ENCODE assay signal across 9 mouse cellular contexts in the genomic region with DNA sequence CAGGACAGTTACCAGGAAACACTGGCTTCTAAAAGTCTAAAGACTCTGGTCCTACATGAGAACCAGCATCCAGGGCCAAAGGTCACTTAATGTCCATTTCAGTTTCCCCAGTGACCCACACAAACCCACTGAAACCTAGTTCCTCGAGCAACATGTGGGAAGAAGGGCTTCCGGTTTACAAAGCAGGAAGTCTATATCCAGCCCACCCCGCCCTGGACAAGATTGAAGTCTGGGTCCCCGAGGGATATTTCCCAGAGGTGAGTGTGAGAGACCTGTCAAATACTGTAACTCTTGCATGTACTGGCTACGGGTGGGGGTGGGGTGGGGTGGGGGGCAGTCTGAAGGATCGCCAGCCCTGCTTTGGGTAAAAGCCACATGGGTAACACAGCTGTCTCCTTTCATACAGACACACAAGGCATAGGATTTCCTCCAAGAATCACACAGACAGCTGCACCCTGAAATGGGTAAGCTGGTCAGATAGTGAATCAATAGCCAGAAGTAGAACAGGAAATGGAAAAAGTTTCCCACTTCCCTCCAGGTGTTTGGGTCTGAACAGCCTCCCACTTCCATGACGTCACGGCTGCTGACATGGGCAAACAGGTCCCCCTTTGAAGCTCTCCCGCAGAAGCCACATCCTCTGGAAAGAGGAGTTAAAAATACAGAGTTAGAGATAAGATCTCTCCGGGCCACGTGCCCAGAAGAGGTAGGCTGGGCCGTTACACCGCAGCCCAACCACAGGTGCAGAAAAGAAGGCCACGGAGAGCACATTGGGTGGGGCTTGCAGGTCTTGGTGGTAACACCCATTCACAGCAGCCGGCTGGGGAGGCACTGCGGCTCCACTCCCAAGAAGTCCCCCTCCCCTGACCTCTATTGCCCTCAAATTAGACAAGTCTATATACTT. TPM values are rescaled to one million over a fixed set of nuclear protein-coding genes. Genes with fewer than 3 reads are reported as not detected.
DNase-seq lines count a peak whose midpoint lies in the region; ATAC-seq and TF ChIP-seq lines count a peak whose summit lies in the region.
"Had no signal": no experiment of that assay in that cellular context is flagged by ENCODE, and none has a peak within 500 bp of the region (broad histone marks: within the 10 kb centered on the region; RNA-seq: fewer than 3 reads in every experiment).

No protein-coding gene starts in this region.

- H3K4me2 ChIP-seq in hindbrain, postnatal 0 days (ENCODE audit: low read depth, low read length) = no peak overlapping the region
- peak overlapping the region; percentile 65 for H3K4me2 ChIP-seq in intestine, embryonic 14.5 days (ENCODE audit: low read length)
- peak overlapping the region; percentile 81 for H3K4me2 ChIP-seq in liver, embryonic 16.5 days (ENCODE audit: low read depth, low read length)

- TF ChIP-seq CTCF in hindbrain, postnatal 0 days (IDR thresholded peaks at IDR 0.05; ENCODE audit: low read depth) = no peak

- no peak for DNase-seq in hindbrain, embryonic 10.5 days (ENCODE audit: low spot score)
- DNase-seq in hindbrain, postnatal 0 days (ENCODE audit: low spot score) = no peak
- peak; percentile 73 for DNase-seq in intestine, embryonic 14.5 days (ENCODE audit: low spot score)
- DNase-seq in spleen, adult 18-20 months = peak; percentile 74 to 82
- DNase-seq in cerebellum, postnatal 25 days = no peak

- H3K4me3 ChIP-seq in hindbrain, embryonic 10.5 days = peak overlapping the region; percentile 50; the same call in 1 of the 2 replicates
- no peak overlapping the region for H3K4me3 ChIP-seq in hindbrain, postnatal 0 days (ENCODE audit: low read length)
- peak overlapping the region; percentile 32 for H3K4me3 ChIP-seq in intestine, embryonic 14.5 days (ENCODE audit: low read depth, low read length)
- H3K4me3 ChIP-seq in liver, embryonic 16.5 days (ENCODE audit: low read depth, low read length) = peak overlapping the region; percentile 52

- H3K9ac ChIP-seq in hindbrain, postnatal 0 days (replicated peaks; ENCODE audit: low read length) = no peak overlapping the region
- H3K9ac ChIP-seq in intestine, embryonic 14.5 days (ENCODE audit: low read length) = no peak overlapping the region
- H3K9ac ChIP-seq in liver, embryonic 16.5 days (ENCODE audit: low read depth, low read length) = peak overlapping the region; percentile 53

- 56% methylated on average over 16 of the region's 16 CpGs for WGBS in hindbrain, embryonic 10.5 days
- 55% methylated on average over 16 of the region's 16 CpGs for WGBS in hindbrain, postnatal 0 days
- WGBS in intestine, embryonic 14.5 days = 31% methylated on average over 16 of the region's 16 CpGs
- 4% methylated on average over 16 of the region's 16 CpGs for WGBS in liver, embryonic 16.5 days (ENCODE audit: insufficient replicate concordance)

- no peak for ATAC-seq in hindbrain, postnatal 0 days
- peak; percentile 88 for ATAC-seq in erythroblast, adult 5-6 weeks (replicated peaks; ENCODE audit: low FRiP score, poor library complexity, severe bottlenecking)
- peak; percentile 30 for ATAC-seq in intestine, embryonic 14.5 days (replicated peaks; ENCODE audit: low FRiP score, low TSS enrichment, low read depth)
- peak; percentile 83 for ATAC-seq in liver, embryonic 16.5 days (ENCODE audit: low read depth)
- ATAC-seq in frontal cortex, adult (ENCODE audit: low TSS enrichment) = no peak

- no peaks in the 10 kb centered on the region for H3K36me3 ChIP-seq in hindbrain, embryonic 10.5 days
- H3K36me3 ChIP-seq in hindbrain, postnatal 0 days (ENCODE audit: insufficient read depth, low read length) = no peaks in the 10 kb centered on the region
- H3K36me3 ChIP-seq in intestine, embryonic 14.5 days (ENCODE audit: control insufficient read depth, insufficient read depth, low read length) = no peaks in the 10 kb centered on the region
- H3K36me3 ChIP-seq in liver, embryonic 16.5 days (ENCODE audit: control insufficient read depth, insufficient read depth) = no peaks in the 10 kb centered on the region

- H3K9me3 ChIP-seq in hindbrain, embryonic 10.5 days = no peaks in the 10 kb centered on the region
- no peaks in the 10 kb centered on the region for H3K9me3 ChIP-seq in hindbrain, postnatal 0 days (ENCODE audit: low read length)
- no peaks in the 10 kb centered on the region for H3K9me3 ChIP-seq in intestine, embryonic 14.5 days (ENCODE audit: control insufficient read depth, low read length)
- no peaks in the 10 kb centered on the region for H3K9me3 ChIP-seq in liver, embryonic 16.5 days (replicated peaks; ENCODE audit: control insufficient read depth, low read length)

- no peak overlapping the region for H3K27ac ChIP-seq in hindbrain, embryonic 10.5 days
- H3K27ac ChIP-seq in hindbrain, postnatal 0 days = no peak overlapping the region
- peak overlapping the region; percentile 33; the same call in 1 of the 2 replicates for H3K27ac ChIP-seq in intestine, embryonic 14.5 days (ENCODE audit: low read depth)
- peak overlapping the region; percentile 60 for H3K27ac ChIP-seq in liver, embryonic 16.5 days (ENCODE audit: low read length)

- H3K4me1 ChIP-seq in hindbrain, embryonic 10.5 days (replicated peaks) = peaks cover 35% of the 10 kb centered on the region
- H3K4me1 ChIP-seq in hindbrain, postnatal 0 days (ENCODE audit: insufficient read depth, low read length) = peaks cover 11% of the 10 kb centered on the region; the same call in 1 of the 2 replicates
- H3K4me1 ChIP-seq in intestine, embryonic 14.5 days (replicated peaks; ENCODE audit: control insufficient read depth, insufficient read depth, low read length) = peaks cover 36% of the 10 kb centered on the region
- H3K4me1 ChIP-seq in liver, embryonic 16.5 days (ENCODE audit: control insufficient read depth, low read depth, low read length) = peaks cover 22% of the 10 kb centered on the region

- H3K27me3 ChIP-seq in hindbrain, embryonic 10.5 days (ENCODE audit: insufficient read depth, poor library complexity, severe bottlenecking) = peaks cover 11% of the 10 kb centered on the region; the same call in 1 of the 2 replicates
- H3K27me3 ChIP-seq in hindbrain, postnatal 0 days (ENCODE audit: insufficient read depth, low read length) = no peaks in the 10 kb centered on the region
- H3K27me3 ChIP-seq in intestine, embryonic 14.5 days (replicated peaks; ENCODE audit: control insufficient read depth, insufficient read depth, low read length) = no peaks in the 10 kb centered on the region
- no peaks in the 10 kb centered on the region for H3K27me3 ChIP-seq in liver, embryonic 16.5 days (ENCODE audit: control insufficient read depth, insufficient read depth, low read depth, low read length)

RNA-seq across cellular contexts. Expression of a gene that starts 26.7 kb away (rescaled TPM):
- 243 and 271 TPM in 2 replicates for polyA plus RNA-seq in hindbrain, embryonic 10.5 days (2016; fragmentation: Nextera tagmentation; extraction: Ambion mirVana)
- 189 and 321 TPM in 2 replicates for total RNA-seq in hindbrain, postnatal 0 days (2014; rRNA removed)
- 406 and 407 TPM in 2 replicates for polyA plus RNA-seq in hindbrain, postnatal 0 days (2015; fragmentation: Nextera tagmentation; extraction: Ambion mirVana)
- 58.9 and 78.6 TPM in 2 replicates for total RNA-seq in erythroblast, adult 5-6 weeks (2015; ENCODE audit: low replicate concordance)
- total RNA-seq in erythroblast, adult 5-6 weeks (2017; ENCODE audit: low replicate concordance) = 20.1 and 26.9 TPM in 2 replicates
- 414 and 449 TPM in 2 replicates for polyA plus RNA-seq in intestine, embryonic 14.5 days (2014; fragmentation: Nextera tagmentation; extraction: Ambion mirVana)
- 205 and 226 TPM in 2 replicates for polyA plus RNA-seq in liver, embryonic 16.5 days (2015; fragmentation: Nextera tagmentation; extraction: Ambion mirVana)

RNA-seq across cellular contexts. Expression of a gene that starts 26.8 kb away (rescaled TPM):
- 39.6 and 44.7 TPM in 2 replicates for polyA plus RNA-seq in hindbrain, embryonic 10.5 days (2016; fragmentation: Nextera tagmentation; extraction: Ambion mirVana)
- total RNA-seq in hindbrain, postnatal 0 days (2014; rRNA removed) = 105 and 126 TPM in 2 replicates
- polyA plus RNA-seq in hindbrain, postnatal 0 days (2015; fragmentation: Nextera tagmentation; extraction: Ambion mirVana) = 76.9 and 82.7 TPM in 2 replicates
- 73.8 and 97.2 TPM in 2 replicates for total RNA-seq in erythroblast, adult 5-6 weeks (2015; ENCODE audit: low replicate concordance)
- total RNA-seq in erythroblast, adult 5-6 weeks (2017; ENCODE audit: low replicate concordance) = 63.7 and 104 TPM in 2 replicates
- 46.9 and 53.5 TPM in 2 replicates for polyA plus RNA-seq in intestine, embryonic 14.5 days (2014; fragmentation: Nextera tagmentation; extraction: Ambion mirVana)
- 22.6 and 23.0 TPM in 2 replicates for polyA plus RNA-seq in liver, embryonic 16.5 days (2015; fragmentation: Nextera tagmentation; extraction: Ambion mirVana)

RNA-seq across cellular contexts. Expression of a gene that starts 57.6 kb away (rescaled TPM):
- polyA plus RNA-seq in hindbrain, embryonic 10.5 days (2016; fragmentation: Nextera tagmentation; extraction: Ambion mirVana) = not detected in 2 replicates
- total RNA-seq in hindbrain, postnatal 0 days (2014; rRNA removed) = not detected in 2 replicates
- 0.05 TPM in 1 of 2 replicates, not detected in the other for polyA plus RNA-seq in hindbrain, postnatal 0 days (2015; fragmentation: Nextera tagmentation; extraction: Ambion mirVana)
- total RNA-seq in erythroblast, adult 5-6 weeks (2015; ENCODE audit: low replicate concordance) = not detected in 2 replicates
- total RNA-seq in erythroblast, adult 5-6 weeks (2017; ENCODE audit: low replicate concordance) = not detected in 2 replicates
- not detected in 2 replicates for polyA plus RNA-seq in intestine, embryonic 14.5 days (2014; fragmentation: Nextera tagmentation; extraction: Ambion mirVana)
- not detected in 2 replicates for polyA plus RNA-seq in liver, embryonic 16.5 days (2015; fragmentation: Nextera tagmentation; extraction: Ambion mirVana)
- polyA plus RNA-seq: brain, embryonic 14.5 days had no signal

Comparison
In these comparisons a context has a peak if more than half of its experiments do, and no peak if none do; other contexts are left out.
1. DNase-seq: peak in intestine, embryonic 14.5 days (single experiment) and spleen, adult 18-20 months (2 of 2); none in hindbrain, embryonic 10.5 days (single experiment), hindbrain, postnatal 0 days (single experiment) and cerebellum, postnatal 25 days (0 of 2).
2. H3K27ac ChIP-seq: peak in intestine, embryonic 14.5 days (single experiment) and liver, embryonic 16.5 days (single experiment); none in hindbrain, embryonic 10.5 days (single experiment) and hindbrain, postnatal 0 days (single experiment).
3. ATAC-seq: peak in erythroblast, adult 5-6 weeks (single experiment), intestine, embryonic 14.5 days (single experiment) and liver, embryonic 16.5 days (single experiment); none in hindbrain, postnatal 0 days (single experiment) and frontal cortex, adult (single experiment).